Mouse (Mus musculus) frontal cortex, adult 2 months (tissue): Measurements from ENCODE around the gene Klk12. TPM values are rescaled to one million over a fixed set of nuclear protein-coding genes. Genes with fewer than 3 reads are reported as not detected.

Source experiments
- DNase-seq, 2 experiments: peaks; one replicate each; pipeline ENCODE4 v3.0.0; 2022; ENCODE audit warnings: low spot score in 1 of 2; ENCODE audit errors: extremely low spot score in 1 of 2
- polyA plus RNA-seq: library from polyadenylated mRNA; depleted of rRNA; stranded (reverse); fragments of >200 nt; gene quantifications from 2 replicates; pipeline ENCODE4 v1.2.3, GENCODE M21; 2012; rRNA removed

Gene Klk12
- polyA plus RNA-seq, result not detected in 2 replicates

GRCm38 (mm10) chr7:43768597-43768996 is at the start of gene Klk12:
Gene Klk12 (plus strand): TSS chr7:43768897.
- no peak for DNase-seq

- DNase-seq, result peak in 1 of 2 experiments; percentile 31
These were observed 20.9 kb upstream of the Klk12 start for GRCm38 (mm10) chr7:43747788-43748187.

GRCm38 (mm10) chr7:43752806-43753205 is 15.9 kb upstream of the Klk12 start:
- DNase-seq, result no peak

- DNase-seq, result no peak
These were observed 2.2 kb upstream of the Klk12 start for GRCm38 (mm10) chr7:43766484-43766883.

GRCm38 (mm10) chr7:43769636-43770035 is 939 bp downstream of the Klk12 start:
- no peak for DNase-seq

GRCm38 (mm10) chr7:43770701-43771100 is 2.0 kb downstream of the Klk12 start:
- DNase-seq, result no peak

- no peak for DNase-seq
These were observed 3.2 kb downstream of the Klk12 start for GRCm38 (mm10) chr7:43771916-43772315.

GRCm38 (mm10) chr7:43772901-43773300 is 4.2 kb downstream of the Klk12 start:
- DNase-seq, result no peak

- no peak for DNase-seq
These were observed 5.7 kb downstream of the Klk12 start, which contains the start of gene Klk11 for GRCm38 (mm10) chr7:43774364-43774763. Gene Klk11 (plus strand): TSS chr7:43774604.

GRCm38 (mm10) chr7:43774802-43775201 is 6.1 kb downstream of the Klk12 start:
- DNase-seq, result no peak

- DNase-seq, result no peak
These were observed 6.8 kb downstream of the Klk12 start for GRCm38 (mm10) chr7:43775311-43776057.

GRCm38 (mm10) chr7:43776506-43776905 is 7.8 kb downstream of the Klk12 start:
- no peak for DNase-seq

GRCm38 (mm10) chr7:43777423-43777822 is 8.7 kb downstream of the Klk12 start:
- no peak for DNase-seq

GRCm38 (mm10) chr7:43778176-43778970 is 9.7 kb downstream of the Klk12 start:
- DNase-seq, result no peak

GRCm38 (mm10) chr7:43780241-43780640 is 11.5 kb downstream of the Klk12 start:
- DNase-seq, result no peak

- no peak for DNase-seq
These were observed 12.0 kb downstream of the Klk12 start, which contains the start of gene Klk10 for GRCm38 (mm10) chr7:43780746-43781145. Gene Klk10 (plus strand): TSS chr7:43781035.

- no peak for DNase-seq
These were observed 12.8 kb downstream of the Klk12 start for GRCm38 (mm10) chr7:43781541-43781940.

- peak in 1 of 2 experiments; percentile 80 for DNase-seq
These were observed 13.9 kb downstream of the Klk12 start for GRCm38 (mm10) chr7:43782275-43783265.

- no peak for DNase-seq
These were observed 16.6 kb downstream of the Klk12 start for GRCm38 (mm10) chr7:43785286-43785685.

- no peak for DNase-seq
These were observed 19.4 kb downstream of the Klk12 start for GRCm38 (mm10) chr7:43788096-43788495.
